Mouse (Mus musculus): Measurements from ENCODE around the gene Plekha8.

DNA sequence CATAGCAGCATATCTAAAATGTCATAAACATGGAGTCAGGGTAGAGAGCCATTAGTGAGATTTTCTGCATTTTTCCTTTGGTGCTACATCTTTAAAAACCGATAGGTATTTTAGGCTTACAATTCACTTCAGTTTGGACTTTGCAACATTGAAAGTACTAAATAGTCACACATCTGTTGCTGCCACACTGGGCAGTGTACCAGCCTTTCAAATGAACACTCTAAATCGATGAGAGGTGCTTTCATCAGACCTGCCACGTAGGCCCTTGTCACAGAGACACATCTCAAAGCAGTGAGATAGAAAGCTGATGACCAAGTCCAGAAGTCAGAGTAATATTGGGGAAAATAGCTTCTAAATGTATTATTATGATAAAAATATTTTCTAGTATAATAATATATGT, 33.5 kb downstream of the Plekha8 start:
- TF ChIP-seq CTCF (IDR thresholded peaks at IDR 0.05; ENCODE audit: low read depth) (no peak), EP300 (IDR thresholded peaks at IDR 0.05; ENCODE audit: low read depth) (no peak)

All from liver, embryonic 14.5 days (tissue).